In genomic region chr3:143919744-143920143, GRCm38 (mm10) we compare ENCODE assay signal across 29 mouse cellular contexts.
"Had no signal": no experiment of that assay in that cellular context is flagged by ENCODE, and none has a peak within 500 bp of the region (broad histone marks: within the 10 kb centered on the region; RNA-seq: fewer than 3 reads in every experiment).

No protein-coding gene starts in this region.

- H3K27ac ChIP-seq: embryonic facial prominence, embryonic 10.5 days; embryonic facial prominence, embryonic 12.5 days; embryonic facial prominence, embryonic 13.5 days; embryonic facial prominence, embryonic 15.5 days; forebrain, embryonic 10.5 days; forebrain, embryonic 12.5 days; forebrain, embryonic 13.5 days; forebrain, embryonic 15.5 days; gastrocnemius, adult 2 months; heart, adult 2 months had no signal

- H3K27me3 ChIP-seq: embryonic facial prominence, embryonic 12.5 days; embryonic facial prominence, embryonic 13.5 days; embryonic facial prominence, embryonic 15.5 days had no signal

- H3K36me3 ChIP-seq: embryonic facial prominence, embryonic 10.5 days; embryonic facial prominence, embryonic 12.5 days; embryonic facial prominence, embryonic 13.5 days; embryonic facial prominence, embryonic 15.5 days; forebrain, embryonic 10.5 days; forebrain, embryonic 12.5 days; forebrain, embryonic 15.5 days had no signal

- H3K9ac ChIP-seq: embryonic facial prominence, embryonic 12.5 days; embryonic facial prominence, embryonic 13.5 days; embryonic facial prominence, embryonic 15.5 days; forebrain, embryonic 12.5 days; forebrain, embryonic 13.5 days; forebrain, embryonic 15.5 days; forebrain, postnatal 0 days had no signal

- H3K4me3 ChIP-seq: embryonic facial prominence, embryonic 10.5 days; embryonic facial prominence, embryonic 12.5 days; embryonic facial prominence, embryonic 13.5 days; embryonic facial prominence, embryonic 15.5 days; erythroblast, embryonic 14.5 days; forebrain, embryonic 10.5 days; forebrain, embryonic 12.5 days; forebrain, embryonic 13.5 days; forebrain, embryonic 15.5 days; gastrocnemius, adult 2 months; heart, adult 2 months had no signal

- ATAC-seq: forebrain, embryonic 13.5 days; forebrain, embryonic 14.5 days; forebrain, embryonic 15.5 days; forebrain, embryonic 16.5 days; forebrain, postnatal 0 days had no signal

- H3K4me2 ChIP-seq: embryonic facial prominence, embryonic 12.5 days; embryonic facial prominence, embryonic 13.5 days; embryonic facial prominence, embryonic 15.5 days; forebrain, embryonic 12.5 days; forebrain, embryonic 13.5 days; forebrain, embryonic 15.5 days had no signal

- DNase-seq: cerebellum, adult 2 months; cerebellum, adult 8-10 months; cerebellum, adult 9-10 months; cerebellum, adult 9-11 months; cerebellum, postnatal 10 days; cerebellum, postnatal 14 days; cerebellum, postnatal 25 days; cerebellum, postnatal 36 days; embryo, embryonic 11 days; forebrain, postnatal 0 days; gastrocnemius, adult 2 months; gastrocnemius, postnatal 10 days; gastrocnemius, postnatal 14 days; gastrocnemius, postnatal 25 days; gastrocnemius, postnatal 36 days; heart, adult 11 months; heart, adult 18-20 months; heart, adult 2 months had no signal

- H3K4me1 ChIP-seq: embryonic facial prominence, embryonic 15.5 days had no signal

- H3K9me3 ChIP-seq: embryonic facial prominence, embryonic 10.5 days; embryonic facial prominence, embryonic 12.5 days; embryonic facial prominence, embryonic 13.5 days; embryonic facial prominence, embryonic 15.5 days; forebrain, embryonic 10.5 days; forebrain, embryonic 12.5 days; forebrain, embryonic 13.5 days; forebrain, embryonic 15.5 days had no signal
